Mouse (Mus musculus) hindbrain, embryonic 14.5 days (tissue): ENCODE measurements around the gene Plagl2. TPM values are rescaled to one million over a fixed set of nuclear protein-coding genes. Genes with fewer than 3 reads are reported as not detected.

ENCODE experiments used
- ATAC-seq: fragments of 200-750 bp; cut with Nextera tagmentation; 2 replicates; pipeline ENCODE4 v1.8.0; 2017; ENCODE audit warnings: moderate number of reproducible peaks, mild to moderate bottlenecking, moderate TSS enrichment, moderate library complexity; ENCODE audit not compliant: low FRiP score
- DNase-seq: peaks from one replicate; pipeline ENCODE4 v3.0.0-alpha.2; 2015; ENCODE audit warnings: low spot score
- H3K27ac ChIP-seq: fragments of 300-500 bp; sonication (generic); 2 replicates; pipeline ENCODE4 v1.5.1; 2014; ENCODE audit warnings: mild to moderate bottlenecking, moderate library complexity
- H3K27me3 ChIP-seq: fragments of 300-500 bp; sonication (generic); 2 replicates; pipeline ENCODE4 v1.6.1; 2014; ENCODE audit warnings: mild to moderate bottlenecking, low read length, mixed read lengths; ENCODE audit not compliant: control insufficient read depth, insufficient read depth
- H3K36me3 ChIP-seq: fragments of 300-500 bp; sonication (generic); replicated peaks from 2 replicates; pipeline ENCODE4 v1.6.1; 2014; ENCODE audit not compliant: control insufficient read depth, insufficient read depth
- H3K4me1 ChIP-seq: fragments of 300-500 bp; sonication (generic); replicated peaks from 2 replicates; pipeline ENCODE4 v1.6.1; 2014; ENCODE audit warnings: antibody characterized with exemption, low read length, mixed read lengths; ENCODE audit not compliant: control insufficient read depth, insufficient read depth
- H3K4me2 ChIP-seq: fragments of 300-500 bp; sonication (generic); replicated peaks from 2 replicates; pipeline ENCODE4 v1.6.1; 2014; ENCODE audit warnings: mild to moderate bottlenecking, moderate library complexity
- H3K4me3 ChIP-seq: fragments of 300-500 bp; sonication (generic); replicated peaks from 2 replicates; pipeline ENCODE4 v1.5.1; 2014; ENCODE audit warnings: mild to moderate bottlenecking, low read length
- H3K9ac ChIP-seq: fragments of 300-500 bp; sonication (generic); 2 replicates; pipeline ENCODE4 v1.6.1; 2014
- H3K9me3 ChIP-seq: fragments of 300-500 bp; sonication (generic); 2 replicates; pipeline ENCODE4 v1.6.1; 2016; ENCODE audit warnings: low read length; ENCODE audit not compliant: control insufficient read depth
- WGBS: fragments of 180-500 bp; shearing (Covaris S2); extraction: QIAGEN DNeasy Blood & Tissue Kit; methylation state at CpG from one replicate; pipeline ENCODE4 v1.1.7; 2014; 5-methylcytosine and 5-hydroxymethylcytosine counted together
- polyA plus RNA-seq: library from polyadenylated mRNA; unstranded; fragments of >200 nt; fragmentation: Nextera tagmentation; extraction: Ambion mirVana; gene quantifications from 2 replicates; pipeline ENCODE4 v1.2.1, GENCODE M21; 2014

The Plagl2 gene
- polyA plus RNA-seq, 1 experiment from 2014 or later, result 6.4 TPM

DNA sequence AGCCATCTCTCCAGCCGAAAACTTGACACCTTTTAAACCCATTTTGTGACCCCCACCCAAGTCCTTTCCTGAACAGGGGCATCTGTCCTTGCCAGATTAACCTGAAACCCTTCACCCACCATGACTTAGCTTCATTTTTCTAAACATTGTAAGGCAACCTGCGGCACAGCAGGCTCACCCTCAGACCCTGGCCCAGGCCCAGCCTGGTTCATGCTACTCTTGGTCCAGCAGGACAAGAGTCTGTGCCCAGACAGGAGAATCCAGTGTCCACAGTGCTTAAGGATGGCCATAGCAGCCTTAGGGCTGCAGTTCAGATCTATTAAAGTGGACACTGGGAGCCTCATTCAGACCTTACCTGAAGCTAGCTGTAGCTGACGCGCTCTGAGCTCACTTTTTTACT is 27.9 kb downstream of the Plagl2 start:
- no peak for DNase-seq
- no peak overlapping the region for H3K9ac ChIP-seq
- no peak overlapping the region for H3K4me2 ChIP-seq

GRCm38 (mm10) chr2:153211451-153211850 is 29.8 kb downstream of the Plagl2 start:
- no peak overlapping the region for H3K4me3 ChIP-seq
- H3K9ac ChIP-seq, result no peak overlapping the region
- DNase-seq (no peak), ATAC-seq (no peak)
- H3K27ac ChIP-seq, result no peak overlapping the region
- H3K9me3 ChIP-seq, result no peaks in the 10 kb centered on the region
- H3K36me3 ChIP-seq, result peaks cover 36% of the 10 kb centered on the region
- 96% methylated on average over 5 of the region's 5 CpGs for WGBS
- no peaks in the 10 kb centered on the region for H3K27me3 ChIP-seq
- H3K4me1 ChIP-seq, result no peaks in the 10 kb centered on the region
- no peak overlapping the region for H3K4me2 ChIP-seq

More for the DNA sequence above, 27.9 kb downstream of the Plagl2 start:
- peaks cover 17% of the 10 kb centered on the region for H3K36me3 ChIP-seq
- WGBS, result 89% methylated on average over 4 of the region's 4 CpGs
- ATAC-seq, result no peak
- H3K27me3 ChIP-seq, result no peaks in the 10 kb centered on the region
- no peak overlapping the region for H3K4me3 ChIP-seq
- no peaks in the 10 kb centered on the region for H3K4me1 ChIP-seq
- no peak overlapping the region for H3K27ac ChIP-seq
- no peaks in the 10 kb centered on the region for H3K9me3 ChIP-seq

- ATAC-seq (no peak), DNase-seq (no peak)
- Histone ChIP-seq H3K9me3 (no peaks in the 10 kb centered on the region), H3K4me2 (no peak overlapping the region), H3K9ac (no peak overlapping the region), H3K36me3 (peaks cover 58% of the 10 kb centered on the region), H3K27me3 (no peaks in the 10 kb centered on the region), H3K4me3 (no peak overlapping the region), H3K27ac (no peak overlapping the region), H3K4me1 (no peaks in the 10 kb centered on the region)
- WGBS, result 87% methylated on average over 5 of the region's 5 CpGs
These were observed 31.9 kb downstream of the Plagl2 start for GRCm38 (mm10) chr2:153209286-153209685.

GRCm38 (mm10) chr2:153208149-153208548 is 33.1 kb downstream of the Plagl2 start:
- 100% methylated on average over 2 of the region's 2 CpGs for WGBS
- H3K4me2 ChIP-seq, result no peak overlapping the region
- no peaks in the 10 kb centered on the region for H3K9me3 ChIP-seq
- no peaks in the 10 kb centered on the region for H3K4me1 ChIP-seq
- DNase-seq (no peak), ATAC-seq (no peak)
- H3K27me3 ChIP-seq, result no peaks in the 10 kb centered on the region
- H3K36me3 ChIP-seq, result peaks cover 69% of the 10 kb centered on the region
- H3K9ac ChIP-seq, result no peak overlapping the region
- no peak overlapping the region for H3K27ac ChIP-seq
- no peak overlapping the region for H3K4me3 ChIP-seq

- Histone ChIP-seq H3K4me1 (no peaks in the 10 kb centered on the region), H3K4me2 (no peak overlapping the region), H3K36me3 (peaks cover 91% of the 10 kb centered on the region), H3K4me3 (no peak overlapping the region), H3K9ac (no peak overlapping the region), H3K27ac (no peak overlapping the region), H3K9me3 (no peaks in the 10 kb centered on the region), H3K27me3 (no peaks in the 10 kb centered on the region)
- DNase-seq (no peak), ATAC-seq (no peak)
- 76% methylated on average over 1 of the region's 1 CpGs for WGBS
These were observed 38.5 kb downstream of the Plagl2 start for GRCm38 (mm10) chr2:153202766-153203165.

DNA sequence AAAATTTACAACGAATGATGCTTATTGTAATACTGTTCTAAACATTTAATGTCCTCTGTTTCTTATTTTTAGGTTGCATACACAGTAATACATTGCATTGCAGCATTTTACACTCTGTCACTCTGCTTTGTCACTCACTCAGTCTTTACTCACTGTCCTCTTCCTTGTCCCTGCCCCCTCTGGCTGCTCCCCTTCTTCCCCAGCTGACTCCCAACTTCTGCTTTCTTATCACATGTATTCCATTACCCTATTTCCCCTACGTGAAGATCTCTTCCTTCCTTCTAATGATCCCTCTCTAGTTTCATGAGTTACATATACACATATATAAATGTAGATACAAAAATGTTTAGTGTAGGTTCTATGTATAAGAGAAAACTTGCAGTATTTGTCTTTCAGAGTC is 42.1 kb downstream of the Plagl2 start:
- Histone ChIP-seq H3K4me2 (no peak overlapping the region), H3K27me3 (no peaks in the 10 kb centered on the region), H3K4me3 (no peak overlapping the region), H3K4me1 (no peaks in the 10 kb centered on the region), H3K27ac (no peak overlapping the region), H3K9ac (no peak overlapping the region), H3K9me3 (no peaks in the 10 kb centered on the region), H3K36me3 (peaks cover 82% of the 10 kb centered on the region)
- DNase-seq, result no peak
- ATAC-seq, result no peak
- WGBS, result 95% methylated on average over 2 of the region's 2 CpGs

- H3K36me3 ChIP-seq, result peaks cover 80% of the 10 kb centered on the region
- H3K4me1 ChIP-seq, result no peaks in the 10 kb centered on the region
- H3K4me2 ChIP-seq, result no peak overlapping the region
- ATAC-seq, result no peak
- H3K27ac ChIP-seq, result no peak overlapping the region
- H3K9ac ChIP-seq, result no peak overlapping the region
- 79% methylated on average over 5 of the region's 5 CpGs for WGBS
- DNase-seq, result no peak
- H3K9me3 ChIP-seq, result no peaks in the 10 kb centered on the region
- H3K4me3 ChIP-seq, result no peak overlapping the region
- no peaks in the 10 kb centered on the region for H3K27me3 ChIP-seq
These were observed 42.7 kb downstream of the Plagl2 start for GRCm38 (mm10) chr2:153198485-153198884.

DNA sequence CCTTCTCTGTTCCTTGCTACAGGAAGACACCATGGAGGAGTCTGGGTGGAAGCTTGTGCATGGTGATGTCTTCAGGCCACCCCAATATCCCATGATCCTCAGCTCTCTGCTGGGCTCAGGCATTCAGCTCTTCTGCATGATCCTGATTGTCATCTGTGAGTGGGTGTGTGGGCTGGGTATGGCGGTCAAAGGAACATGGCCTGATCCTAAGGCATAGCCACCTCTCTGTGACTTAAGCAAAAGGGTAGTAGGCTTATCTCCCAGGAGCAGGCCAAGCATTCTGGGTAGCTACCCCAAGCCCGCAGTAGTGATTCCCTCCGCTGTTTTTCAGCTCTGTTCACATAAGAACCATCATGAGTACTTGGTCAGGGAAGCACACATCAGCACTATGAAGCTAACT is 47.0 kb downstream of the Plagl2 start:
- Histone ChIP-seq H3K27ac (no peak overlapping the region), H3K4me3 (no peak overlapping the region), H3K27me3 (no peaks in the 10 kb centered on the region), H3K4me1 (no peaks in the 10 kb centered on the region), H3K9me3 (no peaks in the 10 kb centered on the region), H3K9ac (no peak overlapping the region), H3K4me2 (no peak overlapping the region), H3K36me3 (peaks cover 88% of the 10 kb centered on the region)
- DNase-seq (no peak), ATAC-seq (no peak)
- 98% methylated on average over 3 of the region's 3 CpGs for WGBS

DNA sequence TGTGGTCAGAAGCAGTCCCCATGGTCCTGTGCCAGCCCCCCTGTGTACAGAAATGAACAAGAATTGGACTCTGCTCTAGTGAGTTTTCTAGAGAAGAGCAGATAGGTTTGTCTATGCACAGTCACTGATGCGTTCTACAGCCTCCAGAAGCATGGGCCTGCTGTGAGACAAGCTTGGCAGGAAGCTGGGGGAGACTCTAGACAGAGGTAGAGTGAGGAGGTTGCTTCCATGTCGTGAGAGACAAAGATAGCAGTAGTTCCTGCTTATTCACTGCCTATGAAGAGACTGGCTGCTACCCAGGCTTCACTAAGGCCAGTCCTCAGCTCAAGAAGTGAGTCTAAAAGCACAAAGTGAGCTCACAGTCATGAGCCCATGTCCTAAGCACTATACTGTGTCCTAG is 50.0 kb downstream of the Plagl2 start:
- ATAC-seq (no peak), DNase-seq (no peak)
- Histone ChIP-seq H3K4me3 (no peak overlapping the region), H3K9ac (no peak overlapping the region), H3K9me3 (no peaks in the 10 kb centered on the region), H3K36me3 (peaks cover 94% of the 10 kb centered on the region), H3K4me2 (no peak overlapping the region), H3K4me1 (no peaks in the 10 kb centered on the region), H3K27ac (no peak overlapping the region), H3K27me3 (no peaks in the 10 kb centered on the region)
- WGBS, result 78% methylated on average over 2 of the region's 2 CpGs

DNA sequence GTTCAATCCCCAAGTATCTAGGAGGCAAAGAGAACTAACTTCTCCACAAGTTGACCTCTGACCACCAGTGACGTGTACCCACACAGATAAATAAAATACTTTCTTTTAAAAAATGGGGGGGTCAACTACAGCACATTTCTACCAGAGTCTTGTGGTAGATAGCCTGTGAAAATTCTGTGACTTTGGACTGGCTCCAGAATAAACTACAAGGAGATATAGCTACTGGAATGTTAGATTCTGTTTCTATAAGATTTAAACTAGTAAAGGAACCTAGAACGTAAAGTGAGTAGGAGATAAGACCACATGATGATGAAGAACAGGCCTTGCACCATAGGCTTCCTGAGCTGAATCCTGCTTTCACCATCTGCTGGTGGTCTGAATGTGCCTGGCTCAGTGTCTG is 53.4 kb downstream of the Plagl2 start:
- Histone ChIP-seq H3K36me3 (peaks cover 99% of the 10 kb centered on the region), H3K9me3 (no peaks in the 10 kb centered on the region)
- WGBS, result 88% methylated on average over 2 of the region's 2 CpGs

More for the DNA sequence above, 53.4 kb downstream of the Plagl2 start:
- ATAC-seq (no peak), DNase-seq (no peak)
- H3K9ac ChIP-seq, result no peak overlapping the region
- H3K27ac ChIP-seq, result no peak overlapping the region
- no peaks in the 10 kb centered on the region for H3K27me3 ChIP-seq
- H3K4me3 ChIP-seq, result no peak overlapping the region
- H3K4me2 ChIP-seq, result no peak overlapping the region
- no peaks in the 10 kb centered on the region for H3K4me1 ChIP-seq
